Mouse (Mus musculus) heart, embryonic 16.5 days (tissue): ENCODE data around the gene Olfr1392. TPM values are rescaled to one million over a fixed set of nuclear protein-coding genes. Genes with fewer than 3 reads are reported as not detected.

ENCODE experiments used
- ATAC-seq: fragments of 200-750 bp; cut with Nextera tagmentation; replicated peaks from 2 replicates; pipeline ENCODE4 v1.8.0; 2017; ENCODE audit warnings: moderate number of reproducible peaks; ENCODE audit not compliant: insufficient read depth, low FRiP score; ENCODE audit errors: extremely low read depth
- H3K27ac ChIP-seq: fragments of 300-500 bp; sonication (generic); 2 replicates; pipeline ENCODE4 v1.5.1; 2014; ENCODE audit warnings: mild to moderate bottlenecking, low read length, control low read depth, moderate library complexity
- H3K27me3 ChIP-seq: fragments of 300-500 bp; sonication (generic); 2 replicates; pipeline ENCODE4 v1.6.1; 2014; ENCODE audit warnings: low read length, mixed read lengths; ENCODE audit not compliant: control insufficient read depth, insufficient read depth
- H3K36me3 ChIP-seq: fragments of 300-500 bp; sonication (generic); 2 replicates; pipeline ENCODE4 v1.6.1; 2014; ENCODE audit not compliant: control insufficient read depth, insufficient read depth
- H3K4me1 ChIP-seq: fragments of 300-500 bp; sonication (generic); 2 replicates; pipeline ENCODE4 v1.6.1; 2014; ENCODE audit warnings: low read length, mixed read lengths; ENCODE audit not compliant: control insufficient read depth, insufficient read depth
- H3K4me2 ChIP-seq: fragments of 300-500 bp; sonication (generic); 2 replicates; pipeline ENCODE4 v1.6.1; 2014; ENCODE audit warnings: low read depth, mild to moderate bottlenecking, control low read depth, low read length
- H3K4me3 ChIP-seq: fragments of 300-500 bp; sonication (generic); 2 replicates; pipeline ENCODE4 v1.5.1; 2014; ENCODE audit warnings: mild to moderate bottlenecking, control low read depth, low read length
- H3K9ac ChIP-seq: fragments of 300-500 bp; sonication (generic); 2 replicates; pipeline ENCODE4 v1.6.1; 2014; ENCODE audit warnings: low read length, control low read depth
- H3K9me3 ChIP-seq: fragments of 300-500 bp; sonication (generic); replicated peaks from 2 replicates; pipeline ENCODE4 v1.6.1; 2016; ENCODE audit warnings: low read length; ENCODE audit not compliant: control insufficient read depth
- WGBS: fragments of 180-500 bp; shearing (Covaris S2); extraction: QIAGEN DNeasy Blood & Tissue Kit; methylation state at CpG from one replicate; pipeline ENCODE4 v1.1.7; 2014; 5-methylcytosine and 5-hydroxymethylcytosine counted together
- polyA plus RNA-seq: library from polyadenylated mRNA; unstranded; fragments of >200 nt; fragmentation: Nextera tagmentation; extraction: Ambion mirVana; gene quantifications from 2 replicates; pipeline ENCODE4 v1.2.1, GENCODE M21; 2015

Gene Olfr1392
- polyA plus RNA-seq, 1 experiment from 2014 or later, result not detected

GRCm38 (mm10) chr11:49243727-49244594 is 41.1 kb upstream of the Olfr1392 start, which contains the start of gene Mgat1:
Gene Mgat1 (plus strand): TSS chr11:49244191.
- peak within 1 kb of the TSS; percentile 56 for H3K4me3 ChIP-seq

GRCm38 (mm10) chr11:49244595-49244930 is 40.5 kb upstream of the Olfr1392 start:
- WGBS, result 2% methylated on average over 4 of the region's 4 CpGs
- ATAC-seq, result no peak
- peaks cover 39% of the 10 kb centered on the region for H3K4me1 ChIP-seq

More at GRCm38 (mm10) chr11:49243727-49244594, 41.1 kb upstream of the Olfr1392 start, which contains the start of gene Mgat1:
- Histone ChIP-seq H3K4me2 (peak within 1 kb of the TSS; percentile 84), H3K9ac (peak within 1 kb of the TSS; percentile 58), H3K27ac (peak within 1 kb of the TSS; percentile 82), H3K4me1 (peaks cover 33% of the 10 kb centered on the region), H3K9me3 (no peaks in the 10 kb centered on the region), H3K36me3 (no peaks in the 10 kb centered on the region), H3K27me3 (no peaks in the 10 kb centered on the region)
- under 1% methylated on average over 60 of the region's 60 CpGs for WGBS
- ATAC-seq, result peak; percentile 93

GRCm38 (mm10) chr11:49245176-49245575 is 39.9 kb upstream of the Olfr1392 start:
- Histone ChIP-seq H3K4me1 (peaks cover 45% of the 10 kb centered on the region), H3K36me3 (no peaks in the 10 kb centered on the region), H3K27me3 (no peaks in the 10 kb centered on the region), H3K27ac (peak overlapping the region; percentile 82), H3K4me3 (peak overlapping the region; percentile 56), H3K4me2 (peak overlapping the region; percentile 84), H3K9ac (no peak overlapping the region), H3K9me3 (no peaks in the 10 kb centered on the region)
- no peak for ATAC-seq
- 13% methylated on average over 7 of the region's 7 CpGs for WGBS

More at GRCm38 (mm10) chr11:49244595-49244930, 40.5 kb upstream of the Olfr1392 start:
- no peaks in the 10 kb centered on the region for H3K9me3 ChIP-seq
- no peaks in the 10 kb centered on the region for H3K27me3 ChIP-seq
- peak overlapping the region; percentile 82 for H3K27ac ChIP-seq
- H3K4me2 ChIP-seq, result peak overlapping the region; percentile 84
- no peaks in the 10 kb centered on the region for H3K36me3 ChIP-seq
- H3K4me3 ChIP-seq, result peak overlapping the region; percentile 56
- H3K9ac ChIP-seq, result peak overlapping the region; percentile 58

GRCm38 (mm10) chr11:49245634-49246415 is 39.3 kb upstream of the Olfr1392 start:
- peak overlapping the region; percentile 38; the same call in 1 of the 2 replicates for H3K9ac ChIP-seq
- H3K27me3 ChIP-seq, result no peaks in the 10 kb centered on the region
- H3K36me3 ChIP-seq, result no peaks in the 10 kb centered on the region
- H3K9me3 ChIP-seq, result no peaks in the 10 kb centered on the region
- peak overlapping the region; percentile 84 for H3K4me2 ChIP-seq
- peak overlapping the region; percentile 74 for H3K27ac ChIP-seq
- peak overlapping the region; percentile 25 for H3K4me3 ChIP-seq
- WGBS, result 21% methylated on average over 12 of the region's 12 CpGs
- ATAC-seq, result no peak
- peaks cover 45% of the 10 kb centered on the region for H3K4me1 ChIP-seq

GRCm38 (mm10) chr11:49246523-49246922 is 38.6 kb upstream of the Olfr1392 start:
- ATAC-seq, result no peak
- 81% methylated on average over 4 of the region's 4 CpGs for WGBS
- Histone ChIP-seq H3K27me3 (no peaks in the 10 kb centered on the region), H3K27ac (no peak overlapping the region), H3K4me1 (peaks cover 50% of the 10 kb centered on the region), H3K9me3 (no peaks in the 10 kb centered on the region), H3K9ac (no peak overlapping the region), H3K4me3 (no peak overlapping the region), H3K4me2 (no peak overlapping the region), H3K36me3 (no peaks in the 10 kb centered on the region)

- H3K4me3 ChIP-seq, result no peak overlapping the region
- H3K4me1 ChIP-seq, result peaks cover 57% of the 10 kb centered on the region
- 44% methylated on average over 2 of the region's 2 CpGs for WGBS
- peak overlapping the region; percentile 91; the same call in 1 of the 2 replicates for H3K27ac ChIP-seq
- no peaks in the 10 kb centered on the region for H3K9me3 ChIP-seq
- no peaks in the 10 kb centered on the region for H3K36me3 ChIP-seq
- H3K4me2 ChIP-seq, result no peak overlapping the region
- no peaks in the 10 kb centered on the region for H3K27me3 ChIP-seq
- no peak for ATAC-seq
- H3K9ac ChIP-seq, result peak overlapping the region; percentile 12; the same call in 1 of the 2 replicates
Observed at GRCm38 (mm10) chr11:49247255-49247654, 37.8 kb upstream of the Olfr1392 start.

GRCm38 (mm10) chr11:49248226-49248973 is 36.7 kb upstream of the Olfr1392 start:
- no peak for ATAC-seq
- Histone ChIP-seq H3K4me1 (peaks cover 53% of the 10 kb centered on the region), H3K36me3 (0 out of 2 replicates have a peak, but pooled peaks cover 6% of the 10 kb centered on the region), H3K27me3 (no peaks in the 10 kb centered on the region), H3K4me3 (no peak overlapping the region), H3K9me3 (no peaks in the 10 kb centered on the region), H3K9ac (peak overlapping the region; percentile 43; the same call in 1 of the 2 replicates), H3K27ac (peak overlapping the region; percentile 91), H3K4me2 (peak overlapping the region; percentile 84; the same call in 1 of the 2 replicates)
- WGBS, result 45% methylated on average over 6 of the region's 6 CpGs

GRCm38 (mm10) chr11:49248974-49249700 is 35.9 kb upstream of the Olfr1392 start:
- no peak overlapping the region for H3K4me3 ChIP-seq
- H3K4me1 ChIP-seq, result peaks cover 53% of the 10 kb centered on the region
- H3K9ac ChIP-seq, result peak overlapping the region; percentile 91
- H3K4me2 ChIP-seq, result peak overlapping the region; percentile 84
- no peak for ATAC-seq
- no peaks in the 10 kb centered on the region for H3K27me3 ChIP-seq
- WGBS, result 59% methylated on average over 6 of the region's 6 CpGs
- peak overlapping the region; percentile 91 for H3K27ac ChIP-seq
- peaks cover 9% of the 10 kb centered on the region; the same call in 1 of the 2 replicates for H3K36me3 ChIP-seq
- H3K9me3 ChIP-seq, result no peaks in the 10 kb centered on the region
